Mouse (Mus musculus) CH12.LX (cell line): Measurements from ENCODE around the gene Iqschfp. TPM values are rescaled to one million over a fixed set of nuclear protein-coding genes. Genes with fewer than 3 reads are reported as not detected.

Experiments
- DNase-seq: peaks from one replicate; pipeline ENCODE4 v3.0.0-alpha.2; 2013; ENCODE audit errors: extremely low read depth
- H3K27ac ChIP-seq: 2 replicates; pipeline ENCODE4 v1.5.1; 2012; ENCODE audit warnings: low read depth, mild to moderate bottlenecking, control low read depth, moderate library complexity; ENCODE audit not compliant: insufficient read depth
- H3K27me3 ChIP-seq: replicated peaks from 2 replicates; pipeline ENCODE3; 2012; ENCODE audit warnings: inconsistent platforms
- H3K36me3 ChIP-seq, 2 experiments: replicated peaks in 1 of 2; 2 replicates each; pipeline versions ENCODE3 to v1.6.1; 2012; ENCODE audit warnings: inconsistent platforms in 1 of 2, low read length in 1 of 2, mild to moderate bottlenecking in 1 of 2, mixed read lengths in 1 of 2, moderate library complexity in 1 of 2; ENCODE audit not compliant: control insufficient read depth in 1 of 2, insufficient read depth in 1 of 2
- H3K4me1 ChIP-seq, 2 experiments: 2 replicates each; pipeline ENCODE4 v1.6.1; 2012; ENCODE audit warnings: inconsistent platforms in 1 of 2, moderate library complexity in 1 of 2; ENCODE audit not compliant: insufficient read depth in 2 of 2, control insufficient read depth in 1 of 2
- H3K4me2 ChIP-seq: 2 replicates; pipeline ENCODE4 v1.6.1; 2012; ENCODE audit warnings: low read depth, mild to moderate bottlenecking, control low read depth; ENCODE audit not compliant: poor library complexity, insufficient read depth, severe bottlenecking
- H3K4me3 ChIP-seq, 3 experiments: fragments of 150-350 bp in 1 of 3; sonication (generic) in 1 of 3; replicated peaks in 1 of 3; 2 replicates each; pipeline versions ENCODE3 to v1.5.1; 2011 to 2012; ENCODE audit warnings: low read depth in 2 of 3, low read length in 2 of 3, mild to moderate bottlenecking in 2 of 3, moderate library complexity in 2 of 3, control low read depth in 1 of 3, improper control_type of control experiment in 1 of 3, inconsistent platforms in 1 of 3, mixed read lengths in 1 of 3; ENCODE audit not compliant: poor library complexity in 1 of 3
- H3K79me2 ChIP-seq: replicated peaks from 2 replicates; pipeline ENCODE4 v1.6.1; 2012; ENCODE audit warnings: mild to moderate bottlenecking, moderate library complexity; ENCODE audit not compliant: control insufficient read depth, poor library complexity, insufficient read depth, severe bottlenecking; ENCODE audit errors: extremely low read depth
- H3K9ac ChIP-seq: 2 replicates; pipeline ENCODE4 v1.6.1; 2012; ENCODE audit warnings: low read depth, mild to moderate bottlenecking, control low read depth, moderate library complexity; ENCODE audit not compliant: insufficient read depth
- H3K9me3 ChIP-seq: replicated peaks from 2 replicates; pipeline ENCODE3; 2012; ENCODE audit warnings: low read length, inconsistent platforms, mixed read lengths
- BHLHE40 ChIP-seq: IDR thresholded peaks from 2 replicates; pipeline ENCODE4 v1.6.1; 2011; ENCODE audit warnings: mild to moderate bottlenecking, low read depth, low read length, improper control_type of control experiment
- CHD2 ChIP-seq: IDR thresholded peaks from 2 replicates; pipeline ENCODE4 v1.6.1; 2011; ENCODE audit warnings: low read length, improper control_type of control experiment
- CTCF ChIP-seq, 2 experiments: IDR thresholded peaks in 1 of 2; conservative IDR thresholded peaks in 1 of 2; 2 replicates each; pipeline ENCODE4 v1.5.1; 2011 to 2012; ENCODE audit warnings: low read depth in 2 of 2, low read length in 2 of 2, improper control_type of control experiment in 1 of 2, inconsistent platforms in 1 of 2, mild to moderate bottlenecking in 1 of 2, moderate library complexity in 1 of 2
- EP300 ChIP-seq: IDR thresholded peaks from 2 replicates; pipeline ENCODE4 v1.6.1; 2011; ENCODE audit warnings: low read length, improper control_type of control experiment
- ETS1 ChIP-seq: conservative IDR thresholded peaks from 2 replicates; pipeline ENCODE4 v1.6.1; 2012; ENCODE audit warnings: low read depth, mild to moderate bottlenecking, inconsistent platforms, low read length, improper control_type of control experiment, moderate library complexity
- GABPA ChIP-seq: IDR thresholded peaks from 2 replicates; pipeline ENCODE4 v1.6.1; 2012; ENCODE audit warnings: low read depth, low read length, improper control_type of control experiment, inconsistent platforms; ENCODE audit not compliant: insufficient replicate concordance
- IRF4 ChIP-seq: IDR thresholded peaks from 2 replicates; pipeline ENCODE4 v1.6.1; 2014; ENCODE audit warnings: low read depth, mild to moderate bottlenecking, inconsistent platforms, low read length, improper control_type of control experiment
- KAT2A ChIP-seq: IDR thresholded peaks from 2 replicates; pipeline ENCODE4 v1.6.1; 2012; ENCODE audit warnings: low read length, improper control_type of control experiment, inconsistent platforms; ENCODE audit not compliant: insufficient replicate concordance
- MAFK ChIP-seq: IDR thresholded peaks from 2 replicates; pipeline ENCODE4 v1.6.1; 2011; ENCODE audit warnings: low read length, improper control_type of control experiment; ENCODE audit not compliant: insufficient replicate concordance
- MAZ ChIP-seq: IDR thresholded peaks from 2 replicates; pipeline ENCODE4 v1.6.1; 2012; ENCODE audit warnings: low read depth, mild to moderate bottlenecking, inconsistent platforms, low read length, improper control_type of control experiment, moderate library complexity
- MEF2A ChIP-seq: IDR thresholded peaks from 2 replicates; pipeline ENCODE4 v1.6.1; 2014; ENCODE audit warnings: low read depth, mild to moderate bottlenecking, inconsistent platforms, low read length, improper control_type of control experiment, borderline replicate concordance
- MYC ChIP-seq: IDR thresholded peaks from 2 replicates; pipeline ENCODE4 v1.6.1; 2011; ENCODE audit warnings: low read depth, mild to moderate bottlenecking, improper control_type of control experiment, low read length
- NRF1 ChIP-seq: IDR thresholded peaks from 2 replicates; pipeline ENCODE4 v1.6.1; 2014; ENCODE audit warnings: low read depth, mild to moderate bottlenecking, inconsistent platforms, low read length, improper control_type of control experiment, moderate library complexity
- PAX5 ChIP-seq: IDR thresholded peaks from 2 replicates; pipeline ENCODE4 v1.6.1; 2012; ENCODE audit warnings: low read length, inconsistent platforms, mixed read lengths
- POLR2A ChIP-seq: IDR thresholded peaks from 2 replicates; pipeline ENCODE4 v1.6.1; 2011; ENCODE audit warnings: low read depth, mild to moderate bottlenecking, improper control_type of control experiment, low read length
- SMC3 ChIP-seq: IDR thresholded peaks from 2 replicates; pipeline ENCODE4 v1.6.1; 2011; ENCODE audit warnings: low read depth, low read length, improper control_type of control experiment
- TBP ChIP-seq: conservative IDR thresholded peaks from 2 replicates; pipeline ENCODE4 v1.6.1; 2011; ENCODE audit warnings: low read depth, low read length, improper control_type of control experiment
- UBTF ChIP-seq: IDR thresholded peaks from 2 replicates; pipeline ENCODE4 v1.6.1; 2012; ENCODE audit warnings: low read depth, mild to moderate bottlenecking, inconsistent platforms, low read length, improper control_type of control experiment, moderate library complexity
- USF1 ChIP-seq: IDR thresholded peaks from 2 replicates; pipeline ENCODE4 v1.6.1; 2014; ENCODE audit warnings: low read depth, mild to moderate bottlenecking, inconsistent platforms, low read length, improper control_type of control experiment
- USF2 ChIP-seq: conservative IDR thresholded peaks from 2 replicates; pipeline ENCODE4 v1.6.1; 2011; ENCODE audit warnings: low read depth, low read length, improper control_type of control experiment
- ZMIZ1 ChIP-seq: IDR thresholded peaks from 2 replicates; pipeline ENCODE4 v1.6.1; 2012; ENCODE audit warnings: low read depth, mild to moderate bottlenecking, inconsistent platforms, low read length, improper control_type of control experiment
- dilution Hi-C: fragments of 300-500 bp; cut with MboI; formaldehyde crosslinking; loops from 2 replicates; pipeline ENCODE4 v1.14.3; 2020; ENCODE audit warnings: low sequenced_read_pairs; ENCODE audit not compliant: extremely low pct_unique_long_range_greater_than_20kb, extremely low pct_ligation_motif_present
- in situ Hi-C: fragments of 300-500 bp; cut with MboI; formaldehyde crosslinking; loops from 3 replicates; pipeline ENCODE4 v1.14.3; 2019; ENCODE audit warnings: low sequenced_read_pairs, low pct_ligation_motif_present, low pct_unique_long_range_greater_than_20kb, mixed read lengths
- polyA plus RNA-seq: library from polyadenylated mRNA; unstranded; fragments of >175 nt; gene quantifications from 2 replicates; pipeline ENCODE4 v1.2.1, GENCODE M21; 2012; ENCODE audit warnings: low read depth; ENCODE audit not compliant: insufficient read length
- total RNA-seq, 2 experiments: library from RNA; depleted of rRNA; stranded (reverse); fragments of 300-350 nt in 1 of 2; fragments of >200 nt in 1 of 2; gene quantifications; 2 replicates each; pipeline ENCODE4 v1.2.3; 2012 to 2014

The Iqschfp gene
- total and polyA plus RNA-seq, 3 experiments: 0.13 to 0.25 TPM; not detected in 1

DNA sequence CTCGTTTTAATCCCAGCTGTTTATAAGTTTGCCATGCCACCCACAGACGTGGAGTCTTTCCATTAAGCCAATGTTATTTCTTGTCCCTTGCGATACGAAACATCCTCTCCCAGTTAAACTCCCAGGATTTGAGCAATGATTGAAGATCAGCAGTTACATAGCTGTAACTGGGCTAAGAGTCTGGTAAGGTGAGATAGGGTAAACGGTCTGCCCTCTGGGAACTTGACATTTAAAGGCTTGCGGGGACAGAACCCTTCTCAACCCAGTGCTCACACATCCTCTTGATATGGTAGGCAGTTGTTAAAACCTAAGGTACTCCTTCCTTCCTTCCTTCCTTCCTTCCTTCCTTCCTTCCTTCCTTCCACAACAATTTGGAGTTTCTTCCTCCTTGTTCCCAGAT lies 604.5 kb downstream of the Iqschfp start:
- no peak overlapping the region for H3K4me2 ChIP-seq
- no peaks in the 10 kb centered on the region for H3K36me3 ChIP-seq
- H3K9me3 ChIP-seq: peaks cover 12% of the 10 kb centered on the region
- dilution Hi-C loops (no loop called here), in situ Hi-C loops (no loop called here)
- peaks cover 0 to 5% of the 10 kb centered on the region in 2 experiments; a peak in 1 of 4 replicates for H3K4me1 ChIP-seq
- TF ChIP-seq UBTF: no peak
- TF ChIP-seq USF2: no peak
- no peak for TF ChIP-seq GABPA
- TF ChIP-seq PAX5: no peak
- TF ChIP-seq EP300: no peak
- no peak for TF ChIP-seq POLR2A
- no peak for TF ChIP-seq IRF4
- no peak overlapping the region for H3K4me3 ChIP-seq
- no peak overlapping the region for H3K27ac ChIP-seq
- no peaks in the 10 kb centered on the region for H3K27me3 ChIP-seq
- no peaks in the 10 kb centered on the region for H3K79me2 ChIP-seq
- no peak for DNase-seq
- no peak overlapping the region for H3K9ac ChIP-seq

GRCm38 (mm10) chr3:68499532-68500152 lies 607.6 kb downstream of the Iqschfp start:
- Histone ChIP-seq H3K36me3 (no peaks in the 10 kb centered on the region), H3K9ac (no peak overlapping the region), H3K27me3 (no peaks in the 10 kb centered on the region), H3K4me2 (no peak overlapping the region), H3K27ac (no peak overlapping the region), H3K9me3 (peaks cover 6% of the 10 kb centered on the region), H3K4me1 (0 out of 4 replicates have a peak, but pooled peaks cover 0 to 3% of the 10 kb centered on the region in 2 experiments), H3K79me2 (no peaks in the 10 kb centered on the region), H3K4me3 (no peak overlapping the region)
- in situ Hi-C loops: no loop called here
- DNase-seq: no peak
- dilution Hi-C loops: no loop called here
- TF ChIP-seq POLR2A (no peak), MYC (no peak), NRF1 (no peak), PAX5 (no peak), CHD2 (no peak), EP300 (no peak), SMC3 (no peak)

GRCm38 (mm10) chr3:68504838-68505237 lies 612.8 kb downstream of the Iqschfp start:
- dilution Hi-C loops: no loop called here
- Histone ChIP-seq H3K27me3 (no peaks in the 10 kb centered on the region), H3K9me3 (no peaks in the 10 kb centered on the region), H3K4me3 (no peak overlapping the region), H3K79me2 (no peaks in the 10 kb centered on the region), H3K27ac (no peak overlapping the region), H3K9ac (no peak overlapping the region), H3K4me1 (no peaks in the 10 kb centered on the region), H3K4me2 (no peak overlapping the region), H3K36me3 (no peaks in the 10 kb centered on the region)
- TF ChIP-seq MAZ: no peak
- TF ChIP-seq NRF1: no peak
- TF ChIP-seq USF2: no peak
- no peak for TF ChIP-seq MAFK
- no peak for TF ChIP-seq GABPA
- TF ChIP-seq KAT2A: no peak
- no peak for TF ChIP-seq BHLHE40
- TF ChIP-seq CTCF (conservative IDR thresholded peaks at IDR 0.05 in 1 of 2, IDR thresholded peaks at IDR 0.05 in 1 of 2; ENCODE audit: low read depth in 2 of 2, low read length in 2 of 2): no peak
- no peak for TF ChIP-seq ZMIZ1
- no peak for TF ChIP-seq TBP
- TF ChIP-seq UBTF: no peak
- no peak for TF ChIP-seq ETS1
- no peak for TF ChIP-seq MEF2A
- TF ChIP-seq IRF4: no peak
- TF ChIP-seq USF1: no peak
- TF ChIP-seq MYC: no peak
- no peak for DNase-seq
- in situ Hi-C loops: no loop called here
